Mouse (Mus musculus): ENCODE results near the gene Ndufs8.

DNA sequence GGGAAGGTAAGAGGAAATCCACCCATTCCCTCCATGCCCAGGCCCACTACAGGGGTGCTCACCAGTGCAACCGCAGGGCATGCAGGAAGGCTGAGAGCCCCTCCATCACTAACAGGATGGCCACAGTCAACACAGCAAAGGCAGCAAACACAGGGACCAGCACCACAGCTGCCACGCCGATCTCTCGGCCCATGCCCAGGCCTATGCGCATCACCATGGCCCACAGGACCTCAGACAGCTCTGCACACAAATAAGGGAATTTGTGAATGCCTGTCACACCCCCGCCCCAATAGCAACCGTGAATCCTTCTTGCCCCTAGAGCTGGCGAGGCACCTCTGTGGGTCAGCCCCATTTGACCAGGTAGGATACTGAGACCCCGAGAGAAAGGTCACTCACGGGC lies 16.4 kb downstream of the Ndufs8 start:
- TF ChIP-seq CTCF (conservative IDR thresholded peaks at IDR 0.05; ENCODE audit: low read length), result no peak
- TF ChIP-seq POU5F1 (IDR thresholded peaks at IDR 0.05; ENCODE audit: borderline replicate concordance, low read length), result no peak
- no peak for TF ChIP-seq NANOG (IDR thresholded peaks at IDR 0.05; ENCODE audit: borderline replicate concordance, low read length)

Data from E14TG2a.4 (cell line).